Mouse (Mus musculus): ENCODE measurements around the gene Klf15. TPM values are rescaled to one million over a fixed set of nuclear protein-coding genes. Genes with fewer than 3 reads are reported as not detected.

Klf15 gene
- polyA plus RNA-seq, 1 experiment from 2014 or later = 11.6 TPM

DNA sequence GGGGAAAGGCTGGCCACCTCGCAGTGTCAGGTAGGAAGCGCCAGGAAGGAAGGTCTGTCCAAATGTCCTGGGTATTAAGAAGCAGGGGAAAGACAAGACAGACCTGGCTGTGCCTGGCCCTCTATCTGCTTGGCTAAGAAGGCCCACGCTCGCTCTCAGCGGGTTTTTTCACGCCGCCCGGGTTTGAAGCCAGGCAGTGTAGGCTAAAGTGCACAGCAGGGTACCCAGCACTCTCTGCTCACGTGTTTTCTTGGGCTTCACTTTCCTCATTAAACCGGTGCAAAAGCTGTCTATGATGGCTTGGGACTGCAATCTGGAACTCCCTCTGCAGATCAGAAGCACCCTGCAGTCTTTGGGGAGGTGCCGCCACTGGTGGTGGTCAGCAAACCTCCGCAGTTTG is 605 bp upstream of the Klf15 start:
- Histone ChIP-seq H3K27ac (ENCODE audit: low read length) (no peak overlapping the region), H3K4me1 (replicated peaks; ENCODE audit: control insufficient read depth, insufficient read depth, low read length) (peaks cover 19% of the 10 kb centered on the region), H3K9me3 (ENCODE audit: control insufficient read depth, low read length) (no peaks in the 10 kb centered on the region), H3K4me3 (replicated peaks; ENCODE audit: low read length) (peak overlapping the region; percentile 65), H3K4me2 (ENCODE audit: low read length) (peak overlapping the region; percentile 100), H3K9ac (replicated peaks; ENCODE audit: low read depth, low read length) (peak overlapping the region; percentile 67; the same call in 1 of the 2 replicates), H3K36me3 (ENCODE audit: control insufficient read depth, insufficient read depth) (no peaks in the 10 kb centered on the region), H3K27me3 (replicated peaks; ENCODE audit: control insufficient read depth, insufficient read depth, low read length) (peaks cover 12% of the 10 kb centered on the region)
- WGBS = 14% methylated on average over 12 of the region's 12 CpGs
- ATAC-seq = no peak

DNA sequence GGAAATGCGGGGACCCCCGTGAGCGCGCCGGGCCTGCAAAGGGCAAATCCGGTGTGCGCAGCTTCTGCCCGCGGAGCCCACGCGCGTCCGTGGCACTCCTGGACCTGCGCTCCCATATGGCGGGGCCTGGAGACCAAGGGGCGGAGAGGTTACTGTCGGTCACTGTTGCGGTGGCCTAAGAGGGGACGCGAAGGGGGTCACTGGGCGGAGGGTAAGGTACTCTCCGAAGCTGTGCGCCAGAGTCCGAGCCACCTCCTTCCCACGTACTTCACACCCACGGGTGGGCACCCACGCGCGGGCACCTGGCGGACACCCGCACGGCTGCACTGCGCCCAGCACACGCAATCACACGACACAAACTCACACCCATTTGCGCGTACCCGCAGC is 458 bp downstream of the Klf15 start:
- under 1% methylated on average over 38 of the region's 38 CpGs for WGBS
- H3K9ac ChIP-seq (replicated peaks; ENCODE audit: low read depth, low read length) = peak overlapping the region; percentile 67
- ATAC-seq = no peak; the same call in 1 of the 2 replicates

DNA sequence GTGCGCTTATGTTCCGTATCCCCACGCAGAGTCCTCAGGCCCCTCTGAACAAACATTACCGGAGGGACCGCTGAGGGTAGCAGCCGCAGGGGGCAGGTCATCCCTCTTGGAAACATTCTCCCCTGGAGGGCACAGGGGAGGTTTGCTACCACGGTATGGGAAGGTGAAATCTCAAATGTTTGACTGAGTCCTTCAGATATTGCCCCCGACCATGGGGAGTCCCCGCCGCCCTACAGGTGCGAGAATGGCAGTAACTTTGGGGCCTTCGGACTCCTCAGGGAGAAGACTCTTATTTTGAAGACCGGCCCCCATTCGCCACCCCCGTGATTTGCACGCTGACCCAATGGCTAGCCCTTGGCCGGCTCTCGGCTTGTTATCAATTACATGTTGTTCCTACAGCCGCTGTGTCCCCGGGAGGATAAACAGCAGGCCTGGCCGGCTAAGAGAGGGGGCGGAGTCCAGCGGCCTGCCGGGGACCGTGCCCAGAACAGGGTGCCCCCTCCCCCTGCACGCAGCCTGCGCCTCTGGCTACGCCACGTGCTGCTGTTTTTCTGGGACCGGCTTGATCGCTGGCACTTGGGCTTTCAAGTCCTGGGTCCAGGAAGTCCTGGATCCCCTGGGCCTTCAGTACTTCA is 969 bp downstream of the Klf15 start:
- Histone ChIP-seq H3K27ac (ENCODE audit: low read length) (peak overlapping the region; percentile 33; the same call in 1 of the 2 replicates), H3K4me3 (replicated peaks; ENCODE audit: low read length) (peak overlapping the region; percentile 65), H3K4me1 (replicated peaks; ENCODE audit: control insufficient read depth, insufficient read depth, low read length) (peaks cover 19% of the 10 kb centered on the region), H3K9ac (replicated peaks; ENCODE audit: low read depth, low read length) (peak overlapping the region; percentile 67), H3K4me2 (ENCODE audit: low read length) (peak overlapping the region; percentile 100), H3K27me3 (replicated peaks; ENCODE audit: control insufficient read depth, insufficient read depth, low read length) (peaks cover 12% of the 10 kb centered on the region), H3K9me3 (ENCODE audit: control insufficient read depth, low read length) (no peaks in the 10 kb centered on the region), H3K36me3 (ENCODE audit: control insufficient read depth, insufficient read depth) (no peaks in the 10 kb centered on the region)
- WGBS = under 1% methylated on average over 31 of the region's 31 CpGs
- ATAC-seq = peak; percentile 88

More for the DNA sequence above, 458 bp downstream of the Klf15 start:
- peak overlapping the region; percentile 65 for H3K4me3 ChIP-seq (replicated peaks; ENCODE audit: low read length)
- H3K9me3 ChIP-seq (ENCODE audit: control insufficient read depth, low read length) = no peaks in the 10 kb centered on the region
- peaks cover 12% of the 10 kb centered on the region for H3K27me3 ChIP-seq (replicated peaks; ENCODE audit: control insufficient read depth, insufficient read depth, low read length)
- no peaks in the 10 kb centered on the region for H3K36me3 ChIP-seq (ENCODE audit: control insufficient read depth, insufficient read depth)
- peak overlapping the region; percentile 100 for H3K4me2 ChIP-seq (ENCODE audit: low read length)
- peak overlapping the region; percentile 33; the same call in 1 of the 2 replicates for H3K27ac ChIP-seq (ENCODE audit: low read length)
- H3K4me1 ChIP-seq (replicated peaks; ENCODE audit: control insufficient read depth, insufficient read depth, low read length) = peaks cover 19% of the 10 kb centered on the region

DNA sequence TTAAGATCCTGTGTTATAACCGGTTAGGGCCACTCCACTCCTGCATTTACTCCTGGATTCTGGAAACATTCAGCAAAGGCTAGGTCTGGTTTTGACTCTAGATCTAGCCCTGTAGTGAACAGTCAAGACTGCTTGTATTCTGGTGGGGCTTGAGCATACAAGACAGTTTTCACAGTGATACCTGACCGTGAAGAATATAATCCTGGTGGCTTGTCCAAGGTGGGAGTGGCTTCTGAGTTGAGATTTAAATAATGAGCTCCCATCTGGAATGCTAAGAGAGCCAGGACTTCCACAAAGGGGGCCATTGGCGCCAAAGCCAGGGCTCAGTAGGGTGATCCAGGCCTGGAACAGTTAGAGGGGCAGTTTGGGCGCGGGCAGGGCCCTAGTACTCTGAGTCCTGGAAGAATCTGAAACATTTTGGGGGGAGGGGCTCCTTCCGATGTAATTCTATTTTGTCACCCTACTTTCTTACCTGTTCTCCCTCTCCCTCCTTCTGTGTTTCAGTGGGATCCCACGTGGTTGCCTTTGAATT is 1.6 kb downstream of the Klf15 start:
- Histone ChIP-seq H3K9me3 (ENCODE audit: control insufficient read depth, low read length) (no peaks in the 10 kb centered on the region), H3K4me1 (replicated peaks; ENCODE audit: control insufficient read depth, insufficient read depth, low read length) (peaks cover 19% of the 10 kb centered on the region), H3K27ac (ENCODE audit: low read length) (0 out of 2 replicates have a peak overlapping the region, but pooled peaks have one; percentile 26), H3K36me3 (ENCODE audit: control insufficient read depth, insufficient read depth) (no peaks in the 10 kb centered on the region), H3K27me3 (replicated peaks; ENCODE audit: control insufficient read depth, insufficient read depth, low read length) (peaks cover 12% of the 10 kb centered on the region), H3K4me3 (replicated peaks; ENCODE audit: low read length) (peak overlapping the region; percentile 65), H3K4me2 (ENCODE audit: low read length) (peak overlapping the region; percentile 100), H3K9ac (replicated peaks; ENCODE audit: low read depth, low read length) (peak overlapping the region; percentile 67; the same call in 1 of the 2 replicates)
- 24% methylated on average over 7 of the region's 7 CpGs for WGBS
- ATAC-seq = peak; percentile 21

DNA sequence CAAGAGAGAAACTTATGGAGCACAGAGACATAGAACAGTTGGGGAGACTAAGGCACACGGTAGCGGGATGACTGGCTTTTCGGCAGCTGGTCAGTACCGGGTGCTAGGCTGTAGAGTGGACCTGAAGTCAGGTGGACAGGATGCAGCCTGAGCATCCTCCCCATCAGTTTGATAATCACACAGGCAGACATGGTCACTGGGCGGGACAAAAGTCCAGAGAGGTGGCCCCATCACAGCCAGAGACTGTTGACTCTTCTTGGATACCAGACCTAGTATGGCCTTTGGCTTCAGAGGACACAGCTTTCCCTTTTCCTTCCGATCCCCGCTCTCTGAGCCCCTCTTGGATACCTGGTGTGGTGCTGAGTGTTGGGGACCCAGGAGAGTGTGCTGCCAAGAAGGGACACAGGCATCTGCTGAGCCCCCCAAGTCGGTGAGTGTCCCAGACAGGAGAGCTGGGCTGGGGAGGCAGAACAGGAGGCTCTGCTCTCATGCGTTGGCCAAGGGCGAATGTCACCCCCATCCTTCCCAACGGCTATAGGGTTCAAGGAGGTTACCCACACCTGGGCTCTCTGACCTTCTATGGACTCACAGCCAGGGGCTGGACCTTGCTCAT is 2.8 kb downstream of the Klf15 start:
- Histone ChIP-seq H3K27ac (ENCODE audit: low read length) (no peak overlapping the region), H3K9me3 (ENCODE audit: control insufficient read depth, low read length) (no peaks in the 10 kb centered on the region), H3K27me3 (replicated peaks; ENCODE audit: control insufficient read depth, insufficient read depth, low read length) (peaks cover 12% of the 10 kb centered on the region), H3K9ac (replicated peaks; ENCODE audit: low read depth, low read length) (no peak overlapping the region), H3K36me3 (ENCODE audit: control insufficient read depth, insufficient read depth) (no peaks in the 10 kb centered on the region), H3K4me1 (replicated peaks; ENCODE audit: control insufficient read depth, insufficient read depth, low read length) (peaks cover 19% of the 10 kb centered on the region), H3K4me3 (replicated peaks; ENCODE audit: low read length) (no peak overlapping the region), H3K4me2 (ENCODE audit: low read length) (no peak overlapping the region)
- no peak for ATAC-seq
- 93% methylated on average over 11 of the region's 11 CpGs for WGBS

DNA sequence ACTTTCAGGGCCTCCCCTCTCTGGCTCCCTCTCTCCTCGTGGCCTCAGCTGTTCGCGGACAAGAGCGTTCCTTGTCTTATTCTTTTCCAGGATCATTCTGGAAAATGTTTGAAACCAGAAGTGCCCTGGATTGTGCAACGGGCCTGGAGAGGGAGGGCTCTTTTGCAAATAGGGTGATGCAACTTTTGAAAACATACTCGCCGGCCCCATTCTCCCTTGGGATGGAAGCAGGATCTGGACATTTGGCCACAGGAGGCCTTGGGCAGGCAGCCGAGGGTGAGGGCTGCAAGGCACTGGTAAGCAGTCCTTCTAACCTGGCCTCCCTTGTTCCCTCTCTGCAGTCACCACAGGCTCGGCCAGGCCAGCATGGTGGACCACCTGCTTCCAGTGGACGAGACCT is 3.7 kb downstream of the Klf15 start:
- WGBS = 82% methylated on average over 10 of the region's 10 CpGs
- H3K27me3 ChIP-seq (replicated peaks; ENCODE audit: control insufficient read depth, insufficient read depth, low read length) = peaks cover 9% of the 10 kb centered on the region
- peaks cover 22% of the 10 kb centered on the region for H3K4me1 ChIP-seq (replicated peaks; ENCODE audit: control insufficient read depth, insufficient read depth, low read length)

DNA sequence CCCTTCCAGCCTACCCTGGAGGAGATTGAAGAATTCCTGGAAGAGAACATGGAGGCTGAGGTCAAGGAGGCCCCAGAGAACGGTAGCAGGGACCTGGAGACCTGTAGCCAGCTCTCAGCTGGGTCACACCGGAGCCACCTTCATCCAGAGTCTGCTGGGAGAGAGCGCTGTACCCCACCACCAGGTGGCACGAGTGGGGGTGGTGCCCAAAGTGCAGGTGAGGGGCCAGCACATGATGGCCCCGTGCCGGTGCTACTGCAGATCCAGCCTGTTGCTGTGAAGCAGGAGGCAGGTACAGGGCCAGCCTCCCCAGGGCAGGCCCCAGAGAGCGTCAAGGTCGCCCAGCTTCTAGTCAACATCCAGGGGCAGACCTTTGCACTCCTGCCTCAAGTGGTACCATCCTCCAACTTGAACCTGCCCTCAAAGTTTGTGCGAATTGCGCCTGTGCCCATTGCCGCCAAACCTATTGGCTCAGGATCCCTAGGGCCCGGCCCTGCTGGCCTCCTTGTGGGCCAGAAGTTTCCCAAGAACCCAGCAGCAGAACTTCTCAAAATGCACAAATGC is 4.6 kb downstream of the Klf15 start:
- Histone ChIP-seq H3K27me3 (replicated peaks; ENCODE audit: control insufficient read depth, insufficient read depth, low read length) (peaks cover 3% of the 10 kb centered on the region; the same call in 1 of the 2 replicates), H3K27ac (ENCODE audit: low read length) (no peak overlapping the region), H3K9me3 (ENCODE audit: control insufficient read depth, low read length) (no peaks in the 10 kb centered on the region), H3K36me3 (ENCODE audit: control insufficient read depth, insufficient read depth) (no peaks in the 10 kb centered on the region), H3K4me1 (replicated peaks; ENCODE audit: control insufficient read depth, insufficient read depth, low read length) (peaks cover 20% of the 10 kb centered on the region), H3K9ac (replicated peaks; ENCODE audit: low read depth, low read length) (no peak overlapping the region), H3K4me2 (ENCODE audit: low read length) (no peak overlapping the region), H3K4me3 (replicated peaks; ENCODE audit: low read length) (no peak overlapping the region)
- WGBS = 91% methylated on average over 12 of the region's 12 CpGs
- ATAC-seq = no peak

More for the DNA sequence above, 3.7 kb downstream of the Klf15 start:
- ATAC-seq = no peak
- Histone ChIP-seq H3K27ac (ENCODE audit: low read length) (no peak overlapping the region), H3K4me3 (replicated peaks; ENCODE audit: low read length) (no peak overlapping the region), H3K9me3 (ENCODE audit: control insufficient read depth, low read length) (no peaks in the 10 kb centered on the region), H3K9ac (replicated peaks; ENCODE audit: low read depth, low read length) (no peak overlapping the region), H3K4me2 (ENCODE audit: low read length) (no peak overlapping the region), H3K36me3 (ENCODE audit: control insufficient read depth, insufficient read depth) (no peaks in the 10 kb centered on the region)

DNA sequence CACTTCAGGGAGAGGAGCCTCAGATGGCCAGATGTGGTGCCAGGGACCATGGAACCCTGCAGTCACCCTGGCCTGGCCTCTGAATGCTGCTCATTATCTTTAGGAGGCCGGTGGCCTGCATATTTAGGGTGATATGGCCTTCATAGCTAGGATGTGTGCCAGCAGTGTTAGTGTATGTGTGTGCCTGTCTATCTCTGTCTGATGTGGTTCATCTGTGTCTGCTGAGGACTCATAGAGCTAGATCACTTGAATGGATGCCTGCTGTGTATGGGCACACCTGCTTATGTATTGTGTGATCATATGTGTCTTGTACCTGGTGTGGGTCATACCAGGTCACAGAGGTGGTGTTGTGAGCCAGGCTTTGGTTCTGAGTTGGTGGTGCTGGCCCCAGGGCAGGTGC is 5.8 kb downstream of the Klf15 start:
- H3K27ac ChIP-seq (ENCODE audit: low read length) = no peak overlapping the region
- no peak overlapping the region for H3K4me2 ChIP-seq (ENCODE audit: low read length)
- H3K36me3 ChIP-seq (ENCODE audit: control insufficient read depth, insufficient read depth) = no peaks in the 10 kb centered on the region
- no peak for ATAC-seq
- H3K4me1 ChIP-seq (replicated peaks; ENCODE audit: control insufficient read depth, insufficient read depth, low read length) = peaks cover 14% of the 10 kb centered on the region
- H3K9me3 ChIP-seq (ENCODE audit: control insufficient read depth, low read length) = no peaks in the 10 kb centered on the region
- WGBS = 67% methylated on average over 1 of the region's 1 CpGs
- H3K9ac ChIP-seq (replicated peaks; ENCODE audit: low read depth, low read length) = no peak overlapping the region
- H3K4me3 ChIP-seq (replicated peaks; ENCODE audit: low read length) = no peak overlapping the region
- H3K27me3 ChIP-seq (replicated peaks; ENCODE audit: control insufficient read depth, insufficient read depth, low read length) = peaks cover 3% of the 10 kb centered on the region; the same call in 1 of the 2 replicates

DNA sequence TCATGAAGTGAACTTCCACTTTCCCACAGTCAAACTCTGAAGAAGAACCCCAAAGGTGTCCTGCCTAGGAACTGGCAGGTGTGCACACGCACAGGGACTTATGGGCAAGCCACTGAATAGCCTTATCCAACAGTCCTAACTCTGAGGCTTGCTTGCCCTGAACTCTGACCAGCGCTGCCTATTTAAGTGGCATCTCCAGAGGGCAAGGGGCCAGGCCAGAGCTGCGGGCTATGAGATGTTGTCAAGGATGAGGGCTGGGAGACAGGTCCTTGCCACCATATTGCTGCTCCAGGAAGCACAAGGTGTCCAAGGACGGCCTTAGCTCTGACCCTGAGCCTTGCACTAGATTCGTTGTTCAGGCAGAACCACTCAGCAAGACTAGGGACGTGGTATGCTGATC is 6.7 kb downstream of the Klf15 start:
- Histone ChIP-seq H3K36me3 (ENCODE audit: control insufficient read depth, insufficient read depth) (no peaks in the 10 kb centered on the region), H3K4me3 (replicated peaks; ENCODE audit: low read length) (no peak overlapping the region), H3K27ac (ENCODE audit: low read length) (no peak overlapping the region), H3K9ac (replicated peaks; ENCODE audit: low read depth, low read length) (no peak overlapping the region), H3K4me1 (replicated peaks; ENCODE audit: control insufficient read depth, insufficient read depth, low read length) (peaks cover 6% of the 10 kb centered on the region), H3K27me3 (replicated peaks; ENCODE audit: control insufficient read depth, insufficient read depth, low read length) (no peaks in the 10 kb centered on the region), H3K4me2 (ENCODE audit: low read length) (no peak overlapping the region), H3K9me3 (ENCODE audit: control insufficient read depth, low read length) (no peaks in the 10 kb centered on the region)
- 91% methylated on average over 6 of the region's 6 CpGs for WGBS
- ATAC-seq = no peak
